Mouse (Mus musculus): ENCODE results near the gene Arhgef10l. TPM values are rescaled to one million over a fixed set of nuclear protein-coding genes. Genes with fewer than 3 reads are reported as not detected.

Arhgef10l gene
- polyA plus RNA-seq, 1 experiment: 28.4 TPM

GRCm38 (mm10) chr4:140667802-140668201, 2.0 kb upstream of the Arhgef10l start:
- 83% methylated on average over 8 of the region's 8 CpGs for WGBS
- no peak for DNase-seq (ENCODE audit: low read depth, low spot score)

GRCm38 (mm10) chr4:140665053-140665452, 759 bp downstream of the Arhgef10l start:
- WGBS: 38% methylated on average over 7 of the region's 7 CpGs
- DNase-seq (ENCODE audit: low read depth, low spot score): no peak

- DNase-seq (ENCODE audit: low read depth, low spot score): no peak
- WGBS: 65% methylated on average over 10 of the region's 10 CpGs
Measured at GRCm38 (mm10) chr4:140662882-140663585, 2.8 kb downstream of the Arhgef10l start.

- no peak for DNase-seq (ENCODE audit: low read depth, low spot score)
- WGBS: 55% methylated on average over 7 of the region's 7 CpGs
Measured at GRCm38 (mm10) chr4:140662453-140662852, 3.4 kb downstream of the Arhgef10l start.

GRCm38 (mm10) chr4:140661406-140662022, 4.3 kb downstream of the Arhgef10l start:
- DNase-seq (ENCODE audit: low read depth, low spot score): no peak

GRCm38 (mm10) chr4:140657681-140658575, 7.9 kb downstream of the Arhgef10l start:
- no peak for DNase-seq (ENCODE audit: low read depth, low spot score)
- WGBS: 11% methylated on average over 24 of the region's 24 CpGs

More at GRCm38 (mm10) chr4:140661406-140662022, 4.3 kb downstream of the Arhgef10l start:
- 52% methylated on average over 18 of the region's 18 CpGs for WGBS

- DNase-seq (ENCODE audit: low read depth, low spot score): no peak
- WGBS: 74% methylated on average over 8 of the region's 8 CpGs
Measured at GRCm38 (mm10) chr4:140656529-140656928, 9.3 kb downstream of the Arhgef10l start.

GRCm38 (mm10) chr4:140654798-140655197, 11.0 kb downstream of the Arhgef10l start:
- no peak for DNase-seq (ENCODE audit: low read depth, low spot score)
- 72% methylated on average over 8 of the region's 8 CpGs for WGBS

- no peak for DNase-seq (ENCODE audit: low read depth, low spot score)
- 24% methylated on average over 14 of the region's 14 CpGs for WGBS
Measured at GRCm38 (mm10) chr4:140653835-140654583, 11.8 kb downstream of the Arhgef10l start.

GRCm38 (mm10) chr4:140649731-140650130, 16.1 kb downstream of the Arhgef10l start:
- 42% methylated on average over 1 of the region's 1 CpGs for WGBS
- DNase-seq (ENCODE audit: low read depth, low spot score): no peak

GRCm38 (mm10) chr4:140649207-140649591, 16.6 kb downstream of the Arhgef10l start:
- no peak for DNase-seq (ENCODE audit: low read depth, low spot score)
- 26% methylated on average over 9 of the region's 9 CpGs for WGBS

- 3% methylated on average over 50 of the region's 50 CpGs for WGBS
- DNase-seq (ENCODE audit: low read depth, low spot score): no peak
Measured at GRCm38 (mm10) chr4:140648443-140649206, 17.2 kb downstream of the Arhgef10l start.

- 11% methylated on average over 12 of the region's 12 CpGs for WGBS
- DNase-seq (ENCODE audit: low read depth, low spot score): no peak
Measured at GRCm38 (mm10) chr4:140647711-140648421, 17.9 kb downstream of the Arhgef10l start.

- DNase-seq (ENCODE audit: low read depth, low spot score): no peak
- 73% methylated on average over 3 of the region's 3 CpGs for WGBS
Measured at GRCm38 (mm10) chr4:140645638-140646037, 20.2 kb downstream of the Arhgef10l start.

- 75% methylated on average over 3 of the region's 3 CpGs for WGBS
- DNase-seq (ENCODE audit: low read depth, low spot score): no peak
Measured at GRCm38 (mm10) chr4:140644701-140645100, 21.1 kb downstream of the Arhgef10l start.

GRCm38 (mm10) chr4:140644276-140644675, 21.5 kb downstream of the Arhgef10l start:
- 84% methylated on average over 6 of the region's 6 CpGs for WGBS
- no peak for DNase-seq (ENCODE audit: low read depth, low spot score)

GRCm38 (mm10) chr4:140642378-140642777, 23.4 kb downstream of the Arhgef10l start:
- WGBS: 90% methylated on average over 4 of the region's 4 CpGs
- DNase-seq (ENCODE audit: low read depth, low spot score): no peak

- no peak for DNase-seq (ENCODE audit: low read depth, low spot score)
- 58% methylated on average over 5 of the region's 5 CpGs for WGBS
Measured at GRCm38 (mm10) chr4:140641414-140641918, 24.3 kb downstream of the Arhgef10l start.
